Mouse (Mus musculus): Measurements from ENCODE around the gene Olfr54. TPM values are rescaled to one million over a fixed set of nuclear protein-coding genes. Genes with fewer than 3 reads are reported as not detected.
"Not testable (repeated sequence)": the region's sequence is repeated elsewhere in the genome, so short reads cannot be mapped to it uniquely, and the experiment has no call there.

Gene Olfr54
- total RNA-seq (2021), result 0.38 and 0.48 TPM in 2 replicates
- long read RNA-seq, experiment 1, result 0 reads
- long read RNA-seq, experiment 2, partial matches to known transcripts, result 0 of 1 reads
- long read RNA-seq, experiment 2, other reads (novel, unspliced or antisense), result 1 of 1 reads

- DNase-seq, result no peak
Measured at GRCm38 (mm10) chr11:51013936-51014335, at the start of gene Olfr54. TSS of gene Olfr54 (plus strand) at chr11:51014236.

GRCm38 (mm10) chr11:50964886-50965285, 49.1 kb upstream of the Olfr54 start:
- DNase-seq, result no peak

- DNase-seq, result no peak
Measured at GRCm38 (mm10) chr11:50966230-50966629, 47.8 kb upstream of the Olfr54 start, which contains the start of gene Olfr1378. TSS of gene Olfr1378 (plus strand) at chr11:50966530.

GRCm38 (mm10) chr11:50977216-50977615, 36.8 kb upstream of the Olfr54 start:
- DNase-seq, result peak; percentile 48

- no peak for DNase-seq
Measured at GRCm38 (mm10) chr11:50981667-50982066, 32.4 kb upstream of the Olfr54 start, which contains the start of gene Olfr1377. TSS of gene Olfr1377 (plus strand) at chr11:50981967.

- DNase-seq, result no peak
Measured at GRCm38 (mm10) chr11:51003296-51003695, 10.7 kb upstream of the Olfr54 start, which contains the start of gene Olfr51. TSS of gene Olfr51 (plus strand) at chr11:51003596.

- DNase-seq, result peak; percentile 93
Measured at GRCm38 (mm10) chr11:51011821-51012220, 2.2 kb upstream of the Olfr54 start.

- no peak for DNase-seq
Measured at GRCm38 (mm10) chr11:51016341-51016740, 2.3 kb downstream of the Olfr54 start.

GRCm38 (mm10) chr11:51026811-51027210, 12.8 kb downstream of the Olfr54 start:
- DNase-seq, result not testable (repeated sequence)

GRCm38 (mm10) chr11:51029381-51029780, 15.3 kb downstream of the Olfr54 start:
- not testable (repeated sequence) for DNase-seq

GRCm38 (mm10) chr11:51030225-51030624, 16.2 kb downstream of the Olfr54 start:
- no peak for DNase-seq

- peak; percentile 17 for DNase-seq
Measured at GRCm38 (mm10) chr11:51032851-51033250, 18.8 kb downstream of the Olfr54 start.

GRCm38 (mm10) chr11:51034141-51034540, 20.1 kb downstream of the Olfr54 start:
- not testable (repeated sequence) for DNase-seq

- DNase-seq, result peak; percentile 83
Measured at GRCm38 (mm10) chr11:51035951-51036350, 21.9 kb downstream of the Olfr54 start.

GRCm38 (mm10) chr11:51044776-51045175, 30.7 kb downstream of the Olfr54 start:
- DNase-seq, result not testable (repeated sequence)

- not testable (repeated sequence) for DNase-seq
Measured at GRCm38 (mm10) chr11:51047809-51048208, 33.8 kb downstream of the Olfr54 start, which contains the start of gene Olfr1375. TSS of gene Olfr1375 (plus strand) at chr11:51048109.

- DNase-seq, result no peak
Measured at GRCm38 (mm10) chr11:51051678-51052077, 37.6 kb downstream of the Olfr54 start.

- DNase-seq, result no peak
Measured at GRCm38 (mm10) chr11:51053230-51053629, 39.2 kb downstream of the Olfr54 start.

- DNase-seq, result peak; percentile 81
Measured at GRCm38 (mm10) chr11:51059151-51059571, 45.1 kb downstream of the Olfr54 start, which contains the start of gene Zfp354a. TSS of gene Zfp354a (plus strand) at chr11:51059257.

GRCm38 (mm10) chr11:51059640-51060039, 45.6 kb downstream of the Olfr54 start:
- DNase-seq, result no peak

GRCm38 (mm10) chr11:51060981-51061380, 46.9 kb downstream of the Olfr54 start:
- peak; percentile 62 for DNase-seq

- peak; percentile 33 for DNase-seq
Measured at GRCm38 (mm10) chr11:51063276-51063675, 49.2 kb downstream of the Olfr54 start.

GRCm38 (mm10) chr11:51063841-51064240, 49.8 kb downstream of the Olfr54 start:
- DNase-seq, result no peak
